Mouse (Mus musculus): ENCODE measurements around the gene Tmtc2.

- no peak for TF ChIP-seq GATA1 (IDR thresholded peaks at IDR 0.05; ENCODE audit: borderline replicate concordance, low read length)
- TF ChIP-seq FLI1 (IDR thresholded peaks at IDR 0.05; ENCODE audit: low read length), result no peak
These were observed 42.2 kb downstream of the Tmtc2 start for GRCm38 (mm10) chr10:105532019-105532525.

Measured in megakaryocyte, embryonic 14.5 days (primary cell).